ENCODE assay signal across 27 mouse cellular contexts in genomic region chr8:103306476-103307183, GRCm38 (mm10).
DNase-seq lines count a peak whose midpoint lies in the region; ATAC-seq and TF ChIP-seq lines count a peak whose summit lies in the region.
"Had no signal": no experiment of that assay in that cellular context is flagged by ENCODE, and none has a peak within 500 bp of the region (broad histone marks: within the 10 kb centered on the region; RNA-seq: fewer than 3 reads in every experiment).

No protein-coding gene starts in this region.

- 0 out of 2 replicates have a peak overlapping the region, but pooled peaks have one; percentile 8 for H3K27ac ChIP-seq in embryonic facial prominence, embryonic 10.5 days (replicated peaks)
- H3K27ac ChIP-seq in embryonic facial prominence, embryonic 15.5 days (replicated peaks): 0 out of 2 replicates have a peak overlapping the region, but pooled peaks have one; percentile 48
- H3K27ac ChIP-seq in limb, embryonic 14.5 days (replicated peaks; ENCODE audit: low read depth, low read length): no peak overlapping the region
- H3K27ac ChIP-seq: forebrain, embryonic 13.5 days; gastrocnemius, adult 2 months; heart, embryonic 10.5 days; hindbrain, embryonic 15.5 days; intestine, embryonic 15.5 days; limb, embryonic 15.5 days; liver, embryonic 14.5 days; lung, embryonic 15.5 days; neural tube, embryonic 13.5 days had no signal

- no peaks in the 10 kb centered on the region for H3K36me3 ChIP-seq in embryonic facial prominence, embryonic 10.5 days (replicated peaks)
- H3K36me3 ChIP-seq in embryonic facial prominence, embryonic 15.5 days: no peaks in the 10 kb centered on the region
- H3K36me3 ChIP-seq in limb, embryonic 14.5 days (ENCODE audit: control insufficient read depth, insufficient read depth, low read length): no peaks in the 10 kb centered on the region
- H3K36me3 ChIP-seq: heart, embryonic 10.5 days; hindbrain, embryonic 15.5 days; intestine, embryonic 15.5 days; limb, embryonic 15.5 days; lung, embryonic 15.5 days; neural tube, embryonic 13.5 days had no signal

- peaks cover 8% of the 10 kb centered on the region; the same call in 1 of the 2 replicates for H3K27me3 ChIP-seq in embryonic facial prominence, embryonic 10.5 days (replicated peaks; ENCODE audit: low read depth, poor library complexity, severe bottlenecking)
- H3K27me3 ChIP-seq in embryonic facial prominence, embryonic 15.5 days: no peaks in the 10 kb centered on the region
- H3K27me3 ChIP-seq in limb, embryonic 14.5 days (ENCODE audit: control insufficient read depth, insufficient read depth, low read length): no peaks in the 10 kb centered on the region
- H3K27me3 ChIP-seq: intestine, embryonic 15.5 days; limb, embryonic 15.5 days; lung, embryonic 15.5 days had no signal

- intact Hi-C loops in left cerebral cortex, postnatal 4 days (cut with DNase I): no loop called here
- intact Hi-C loops in left cerebral cortex, postnatal 36 days (cut with DNase I): no loop called here

- H3K9me3 ChIP-seq in embryonic facial prominence, embryonic 10.5 days: no peaks in the 10 kb centered on the region
- H3K9me3 ChIP-seq in embryonic facial prominence, embryonic 15.5 days (replicated peaks): no peaks in the 10 kb centered on the region
- no peaks in the 10 kb centered on the region for H3K9me3 ChIP-seq in limb, embryonic 14.5 days (ENCODE audit: control insufficient read depth, low read length)
- H3K9me3 ChIP-seq: forebrain, embryonic 13.5 days; heart, embryonic 10.5 days; hindbrain, embryonic 15.5 days; intestine, embryonic 15.5 days; limb, embryonic 15.5 days; lung, embryonic 15.5 days; neural tube, embryonic 13.5 days had no signal

- ATAC-seq in embryonic facial prominence, embryonic 15.5 days (ENCODE audit: insufficient number of reproducible peaks, low FRiP score, low TSS enrichment, low read depth): no peak
- peak; percentile 63 for ATAC-seq in limb, embryonic 14.5 days (ENCODE audit: low FRiP score, low read depth)
- ATAC-seq in erythroid progenitor cell, adult 5-6 weeks (replicated peaks; ENCODE audit: low FRiP score, poor library complexity, severe bottlenecking): no peak
- ATAC-seq: activated CD4-positive, CD25-positive, alpha-beta regulatory T cell, adult 4 months; forebrain, embryonic 13.5 days; intestine, embryonic 15.5 days; midbrain, embryonic 16.5 days had no signal

- no peaks in the 10 kb centered on the region; the same call in none of the 2 replicates for H3K4me1 ChIP-seq in embryonic facial prominence, embryonic 10.5 days
- no peaks in the 10 kb centered on the region for H3K4me1 ChIP-seq in embryonic facial prominence, embryonic 15.5 days
- 0 out of 2 replicates have a peak, but pooled peaks cover 3% of the 10 kb centered on the region for H3K4me1 ChIP-seq in limb, embryonic 14.5 days (ENCODE audit: control insufficient read depth, insufficient read depth, low read length)
- H3K4me1 ChIP-seq: forebrain, embryonic 13.5 days; heart, embryonic 10.5 days; hindbrain, embryonic 15.5 days; intestine, embryonic 15.5 days; limb, embryonic 15.5 days; lung, embryonic 15.5 days; neural tube, embryonic 13.5 days had no signal

- TF ChIP-seq POLR2A in limb, embryonic 14.5 days (IDR thresholded peaks at IDR 0.05; ENCODE audit: borderline replicate concordance, extremely low read depth, insufficient read depth, insufficient read length): no peak

- H3K4me3 ChIP-seq in embryonic facial prominence, embryonic 10.5 days: no peak overlapping the region
- H3K4me3 ChIP-seq in embryonic facial prominence, embryonic 15.5 days (replicated peaks): no peak overlapping the region
- H3K4me3 ChIP-seq in limb, embryonic 14.5 days (replicated peaks; ENCODE audit: low read length): no peak overlapping the region
- H3K4me3 ChIP-seq: forebrain, embryonic 13.5 days; gastrocnemius, adult 2 months; heart, embryonic 10.5 days; hindbrain, embryonic 15.5 days; intestine, embryonic 15.5 days; limb, embryonic 15.5 days; lung, embryonic 15.5 days; myocyte; neural tube, embryonic 13.5 days had no signal

- peak; percentile 8 for DNase-seq in left cerebral cortex, postnatal 4 days
- no peak for DNase-seq in left cerebral cortex, postnatal 36 days (ENCODE audit: low spot score in 2 of 2)
- no peak for DNase-seq in embryonic facial prominence, embryonic 10.5 days (ENCODE audit: low spot score)
- peak; percentile 72 for DNase-seq in limb, embryonic 14.5 days (ENCODE audit: low spot score)
- no peak for DNase-seq in thymus, adult 18-20 months
- DNase-seq: adrenal gland, adult 8-10 months; cerebellum, adult 8-10 months; gastrocnemius, adult 2 months; kidney, adult 9 months; kidney, postnatal 14 days; lung, postnatal 4 days; right cerebral cortex, adult 18-20 months; thymus, adult 2 months; thymus, postnatal 4 days had no signal

- 50% methylated on average over 1 of the region's 1 CpGs for WGBS in embryonic facial prominence, embryonic 10.5 days
- WGBS in embryonic facial prominence, embryonic 15.5 days: 46% methylated on average over 1 of the region's 1 CpGs
- WGBS in limb, embryonic 14.5 days: 19% methylated on average over 1 of the region's 1 CpGs

- H3K4me2 ChIP-seq in embryonic facial prominence, embryonic 15.5 days (replicated peaks): no peak overlapping the region
- no peak overlapping the region for H3K4me2 ChIP-seq in limb, embryonic 14.5 days (replicated peaks; ENCODE audit: low read depth, low read length, severe bottlenecking)
- H3K4me2 ChIP-seq: forebrain, embryonic 13.5 days; hindbrain, embryonic 15.5 days; intestine, embryonic 15.5 days; limb, embryonic 15.5 days; lung, embryonic 15.5 days; neural tube, embryonic 13.5 days had no signal

- no peak overlapping the region for H3K9ac ChIP-seq in embryonic facial prominence, embryonic 15.5 days
- no peak overlapping the region for H3K9ac ChIP-seq in limb, embryonic 14.5 days (ENCODE audit: low read depth, low read length, severe bottlenecking)
- H3K9ac ChIP-seq: forebrain, embryonic 13.5 days; hindbrain, embryonic 15.5 days; intestine, embryonic 15.5 days; limb, embryonic 15.5 days; liver, embryonic 14.5 days; lung, embryonic 15.5 days; neural tube, embryonic 13.5 days had no signal

Comparison
In these comparisons a context has a peak if more than half of its experiments do, and no peak if none do; other contexts are left out.
1. DNase-seq: peak in left cerebral cortex, postnatal 4 days (single experiment) and limb, embryonic 14.5 days (single experiment); none in left cerebral cortex, postnatal 36 days (0 of 2), embryonic facial prominence, embryonic 10.5 days (single experiment) and thymus, adult 18-20 months (0 of 2).